Mouse (Mus musculus) left cerebral cortex, postnatal 36 days (tissue): ENCODE results near the gene Ect2l. TPM values are rescaled to one million over a fixed set of nuclear protein-coding genes. Genes with fewer than 3 reads are reported as not detected.
"Not testable (repeated sequence)": the region's sequence is repeated elsewhere in the genome, so short reads cannot be mapped to it uniquely, and the experiment has no call there.

ENCODE experiments used
- DNase-seq, 2 experiments: peaks; one replicate each; pipeline ENCODE4 v3.0.0; 2021 to 2022; ENCODE audit warnings: low spot score in 2 of 2, mixed read lengths in 1 of 2
- intact Hi-C: fragments of 180-260 bp; cut with DNase I; formaldehyde crosslinking; loops from one replicate; pipeline ENCODE4 v1.15.1; 2025
- total RNA-seq, 2 experiments: library from RNA; stranded (reverse); gene quantifications; 2 replicates each; pipeline ENCODE4 v1.2.3; 2021

The Ect2l gene
- total RNA-seq, 2 experiments from 2014 or later = 0.10 to 0.68 TPM

GRCm38 (mm10) chr10:18194737-18195141 is 16.0 kb downstream of the Ect2l start:
- intact Hi-C loops = loop anchor here (5.0 kb wide), 1 partner anchor 312 kb away; no protein-coding TSS in a partner anchor
- DNase-seq = no peak

- no peak for DNase-seq
- intact Hi-C loops = no loop called here
Measured at GRCm38 (mm10) chr10:18194156-18194555, 16.5 kb downstream of the Ect2l start.

GRCm38 (mm10) chr10:18193221-18193620 is 17.5 kb downstream of the Ect2l start:
- no peak for DNase-seq
- intact Hi-C loops = no loop called here

- intact Hi-C loops = no loop called here
- DNase-seq = no peak
Measured at GRCm38 (mm10) chr10:18191706-18192105, 19.0 kb downstream of the Ect2l start.

- intact Hi-C loops = no loop called here
- DNase-seq = no peak
Measured at GRCm38 (mm10) chr10:18189498-18189897, 21.2 kb downstream of the Ect2l start.

- intact Hi-C loops = no loop called here
- DNase-seq = no peak
Measured at GRCm38 (mm10) chr10:18188564-18188963, 22.1 kb downstream of the Ect2l start.

- no peak for DNase-seq
- intact Hi-C loops = no loop called here
Measured at GRCm38 (mm10) chr10:18182246-18182645, 28.4 kb downstream of the Ect2l start.

GRCm38 (mm10) chr10:18177304-18177703 is 33.4 kb downstream of the Ect2l start:
- no peak for DNase-seq
- intact Hi-C loops = no loop called here

- no peak for DNase-seq
- intact Hi-C loops = no loop called here
Measured at GRCm38 (mm10) chr10:18176722-18177121, 34.0 kb downstream of the Ect2l start.

- no peak for DNase-seq
- intact Hi-C loops = no loop called here
Measured at GRCm38 (mm10) chr10:18175087-18175486, 35.6 kb downstream of the Ect2l start.

- intact Hi-C loops = no loop called here
Measured at GRCm38 (mm10) chr10:18162435-18162971, 48.2 kb downstream of the Ect2l start.

GRCm38 (mm10) chr10:18147224-18147623 is 63.5 kb downstream of the Ect2l start:
- intact Hi-C loops = no loop called here
- DNase-seq = no peak

More at GRCm38 (mm10) chr10:18162435-18162971, 48.2 kb downstream of the Ect2l start:
- DNase-seq = no peak

GRCm38 (mm10) chr10:18142231-18142630 is 68.5 kb downstream of the Ect2l start:
- DNase-seq = no peak
- intact Hi-C loops = no loop called here

- DNase-seq = no peak
- intact Hi-C loops = no loop called here
Measured at GRCm38 (mm10) chr10:18141389-18141788, 69.3 kb downstream of the Ect2l start.

- intact Hi-C loops = no loop called here
- no peak for DNase-seq
Measured at GRCm38 (mm10) chr10:18139615-18140014, 71.1 kb downstream of the Ect2l start.

GRCm38 (mm10) chr10:18138853-18139503 is 71.7 kb downstream of the Ect2l start:
- intact Hi-C loops, DNase-seq: not testable (repeated sequence)

- intact Hi-C loops = no loop called here
- no peak for DNase-seq
Measured at GRCm38 (mm10) chr10:18131666-18132650, 78.7 kb downstream of the Ect2l start.

- no peak for DNase-seq
- intact Hi-C loops = no loop called here
Measured at GRCm38 (mm10) chr10:18130276-18130675, 80.4 kb downstream of the Ect2l start.

GRCm38 (mm10) chr10:18118336-18118735 is 92.4 kb downstream of the Ect2l start:
- DNase-seq = no peak
- intact Hi-C loops = no loop called here

GRCm38 (mm10) chr10:18113473-18114093 is 97.1 kb downstream of the Ect2l start:
- no peak for DNase-seq
- intact Hi-C loops = no loop called here
